Mouse (Mus musculus) thymus, adult 2 months (tissue): ENCODE results near the gene Them7.

Experiments
- CTCF ChIP-seq: fragments of 200-500 bp; IDR thresholded peaks from 2 replicates; pipeline ENCODE4 v1.5.1; 2012; ENCODE audit warnings: mild to moderate bottlenecking, control low read depth, low read length, moderate library complexity, borderline replicate concordance; ENCODE audit not compliant: control insufficient read depth, poor library complexity, insufficient read depth; ENCODE audit errors: extremely low read depth
- POLR2A ChIP-seq: fragments of 200-500 bp; IDR thresholded peaks from 2 replicates; pipeline ENCODE4 v1.6.1; 2012; ENCODE audit warnings: mild to moderate bottlenecking, low read length, control low read depth, moderate library complexity; ENCODE audit not compliant: control insufficient read depth, poor library complexity, insufficient read depth; ENCODE audit errors: extremely low read depth

GRCm38 (mm10) chr2:105188182-105188581 lies 35.9 kb upstream of the Them7 start:
- TF ChIP-seq POLR2A (no peak), CTCF (no peak)
